Mouse (Mus musculus) CH12.LX (cell line): ENCODE data around the gene Trabd2b.

ENCODE experiments used
- BHLHE40 ChIP-seq: IDR thresholded peaks from 2 replicates; pipeline ENCODE4 v1.6.1; 2011; ENCODE audit warnings: mild to moderate bottlenecking, low read depth, low read length, improper control_type of control experiment
- CHD2 ChIP-seq: IDR thresholded peaks from 2 replicates; pipeline ENCODE4 v1.6.1; 2011; ENCODE audit warnings: low read length, improper control_type of control experiment
- CTCF ChIP-seq, 2 experiments: IDR thresholded peaks in 1 of 2; conservative IDR thresholded peaks in 1 of 2; 2 replicates each; pipeline ENCODE4 v1.5.1; 2011 to 2012; ENCODE audit warnings: low read depth in 2 of 2, low read length in 2 of 2, improper control_type of control experiment in 1 of 2, inconsistent platforms in 1 of 2, mild to moderate bottlenecking in 1 of 2, moderate library complexity in 1 of 2
- E2F4 ChIP-seq: IDR thresholded peaks from 2 replicates; pipeline ENCODE4 v1.6.1; 2011; ENCODE audit warnings: low read depth, low read length, improper control_type of control experiment; ENCODE audit not compliant: insufficient replicate concordance
- EP300 ChIP-seq: IDR thresholded peaks from 2 replicates; pipeline ENCODE4 v1.6.1; 2011; ENCODE audit warnings: low read length, improper control_type of control experiment
- HCFC1 ChIP-seq: IDR thresholded peaks from 2 replicates; pipeline ENCODE4 v1.6.1; 2012; ENCODE audit warnings: low read depth, mild to moderate bottlenecking, inconsistent platforms, low read length, improper control_type of control experiment
- POLR2A ChIP-seq: IDR thresholded peaks from 2 replicates; pipeline ENCODE4 v1.6.1; 2011; ENCODE audit warnings: low read depth, mild to moderate bottlenecking, improper control_type of control experiment, low read length
- SIN3A ChIP-seq: IDR thresholded peaks from 2 replicates; pipeline ENCODE4 v1.6.1; 2012; ENCODE audit warnings: low read length, improper control_type of control experiment, inconsistent platforms
- USF2 ChIP-seq: conservative IDR thresholded peaks from 2 replicates; pipeline ENCODE4 v1.6.1; 2011; ENCODE audit warnings: low read depth, low read length, improper control_type of control experiment
- ZC3H11A ChIP-seq: IDR thresholded peaks from 2 replicates; pipeline ENCODE4 v1.6.1; 2012; ENCODE audit warnings: low read depth, mild to moderate bottlenecking, inconsistent platforms, low read length, improper control_type of control experiment

GRCm38 (mm10) chr4:114448393-114449052, 42.0 kb downstream of the Trabd2b start:
- TF ChIP-seq POLR2A, result no peak
- no peak for TF ChIP-seq CHD2
- TF ChIP-seq EP300, result no peak
- TF ChIP-seq USF2, result no peak
- no peak for TF ChIP-seq CTCF (conservative IDR thresholded peaks at IDR 0.05 in 1 of 2, IDR thresholded peaks at IDR 0.05 in 1 of 2; ENCODE audit: low read depth in 2 of 2, low read length in 2 of 2)
- TF ChIP-seq HCFC1, result no peak
- TF ChIP-seq BHLHE40, result no peak
- TF ChIP-seq ZC3H11A, result no peak
- no peak for TF ChIP-seq E2F4
- TF ChIP-seq SIN3A, result no peak
